Mouse (Mus musculus): ENCODE results near the gene Zfp472.
"Not testable (repeated sequence)": the region's sequence is repeated elsewhere in the genome, so short reads cannot be mapped to it uniquely, and the experiment has no call there.

The Zfp472 gene

GRCm38 (mm10) chr17:33008337-33008736 is 42.7 kb downstream of the Zfp472 start:
- no peak for DNase-seq (ENCODE audit: low spot score)

- not testable (repeated sequence) for DNase-seq (ENCODE audit: low spot score)
These were observed 54.8 kb downstream of the Zfp472 start for GRCm38 (mm10) chr17:33020434-33020833.
